Mouse (Mus musculus) ovary, postnatal 10 days (tissue): ENCODE results near the gene Lypd6b.

Experiments
- DNase-seq: peaks from one replicate; pipeline ENCODE4 v3.0.0; 2022; ENCODE audit warnings: low spot score

The Lypd6b gene

DNA sequence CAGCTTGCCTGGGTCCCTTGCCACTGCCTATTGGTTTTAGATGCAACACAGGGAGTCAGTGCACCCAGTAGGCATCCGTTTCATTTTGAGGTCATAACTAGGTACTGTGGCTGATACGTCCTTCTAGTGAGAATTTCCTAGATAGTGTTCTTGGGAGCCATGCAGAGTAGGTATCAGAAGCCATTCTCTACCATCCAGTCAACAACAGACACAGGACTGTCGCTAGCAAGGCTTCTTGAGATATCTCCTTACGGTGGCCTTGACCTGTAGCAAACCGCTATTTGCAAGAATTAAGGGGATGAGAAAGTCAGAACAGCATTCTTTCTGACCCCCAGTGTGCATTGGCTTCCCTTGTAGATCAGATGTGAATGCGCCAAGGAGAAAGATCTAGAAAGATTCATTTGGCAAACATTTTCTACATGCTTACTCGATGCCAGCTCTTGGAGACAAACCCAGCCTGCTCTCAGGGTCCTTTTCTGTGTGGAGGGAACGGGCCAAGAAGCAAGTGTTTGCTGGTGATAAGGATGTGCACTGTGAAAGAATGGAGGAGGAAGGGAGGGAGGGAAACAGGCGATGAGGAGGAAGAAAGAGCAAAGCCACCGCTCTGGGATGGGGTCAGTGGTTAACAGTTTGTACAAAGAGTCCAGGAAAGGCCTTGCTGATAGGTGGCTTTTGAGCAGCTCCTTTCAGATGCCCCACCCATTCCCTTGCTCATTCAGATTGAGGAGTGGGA lies 82.5 kb downstream of the Lypd6b start:
- DNase-seq, result no peak

DNA sequence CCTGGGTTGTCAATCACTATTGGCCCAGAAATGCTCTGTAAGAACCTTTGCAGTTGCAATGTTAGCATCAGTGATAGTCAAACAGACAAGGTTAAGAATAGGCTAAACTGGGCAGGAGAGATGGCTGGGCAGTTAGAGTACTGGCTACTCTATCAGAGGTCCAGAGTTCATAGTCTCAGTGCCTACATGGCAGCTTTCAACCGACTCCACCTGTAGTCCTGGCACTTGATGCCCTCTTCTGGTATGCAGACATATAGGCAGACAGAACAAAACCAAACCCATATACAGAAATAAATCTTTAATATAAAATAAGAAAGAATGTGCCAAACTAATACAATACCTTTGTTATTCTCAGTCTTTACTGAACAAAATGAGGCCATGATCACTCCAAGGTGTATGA lies 83.5 kb downstream of the Lypd6b start:
- no peak for DNase-seq

DNA sequence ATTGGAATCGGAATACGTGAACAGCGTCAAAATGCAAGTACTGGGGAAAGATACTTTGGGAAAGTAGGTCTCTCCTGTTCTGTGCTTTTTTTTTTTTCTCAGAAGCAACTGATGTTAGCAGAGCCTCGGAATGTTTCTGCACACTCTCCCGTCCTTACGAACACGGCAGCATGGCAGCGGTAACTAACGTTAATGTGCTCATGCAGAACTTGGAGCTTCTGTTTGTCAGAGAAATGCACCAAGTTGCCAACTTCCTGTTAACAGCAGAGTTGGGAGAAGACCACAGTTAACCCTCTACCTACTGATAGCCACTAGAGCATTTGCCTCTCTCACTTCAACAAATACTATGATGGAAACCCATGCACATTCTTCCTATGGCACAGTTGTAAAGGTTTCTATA lies 93.0 kb downstream of the Lypd6b start:
- no peak for DNase-seq

DNA sequence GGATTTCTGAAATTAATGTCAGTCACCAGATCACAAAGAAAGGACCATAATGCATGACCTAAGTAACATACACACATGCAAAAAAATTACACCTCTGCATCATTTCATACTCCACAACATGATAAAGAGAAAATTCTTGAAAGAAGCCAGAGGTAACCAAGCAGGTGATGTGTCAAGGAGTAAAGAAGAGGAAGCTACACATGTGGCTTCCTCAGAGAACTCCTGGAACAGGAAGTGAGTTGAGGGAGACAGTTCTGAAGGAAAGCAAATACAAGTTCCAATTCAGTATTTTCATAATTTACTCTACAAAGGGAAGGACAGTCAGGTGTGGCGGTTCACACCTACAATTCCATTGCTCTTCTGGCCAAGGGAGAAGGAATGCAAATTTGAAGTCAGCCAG lies 93.5 kb downstream of the Lypd6b start:
- no peak for DNase-seq

DNA sequence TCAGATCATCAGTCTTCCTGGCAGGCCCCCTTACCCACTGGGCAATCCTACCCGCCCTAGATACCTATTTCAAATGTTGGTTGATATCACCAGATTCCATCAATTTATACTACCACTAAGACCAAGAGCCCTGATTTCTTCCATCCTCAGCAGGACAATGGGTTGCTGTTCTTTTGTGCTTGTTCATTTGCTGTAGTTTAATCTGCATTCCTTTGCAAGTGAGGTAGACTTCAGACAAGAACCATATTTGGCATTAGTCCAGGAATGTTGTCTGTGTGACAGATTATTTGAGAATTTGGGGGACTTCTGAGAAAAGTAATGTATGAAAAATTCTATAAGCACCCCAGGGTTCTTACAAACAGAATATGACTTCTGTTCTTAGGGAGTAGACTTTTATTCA lies 95.0 kb downstream of the Lypd6b start:
- DNase-seq, result no peak

DNA sequence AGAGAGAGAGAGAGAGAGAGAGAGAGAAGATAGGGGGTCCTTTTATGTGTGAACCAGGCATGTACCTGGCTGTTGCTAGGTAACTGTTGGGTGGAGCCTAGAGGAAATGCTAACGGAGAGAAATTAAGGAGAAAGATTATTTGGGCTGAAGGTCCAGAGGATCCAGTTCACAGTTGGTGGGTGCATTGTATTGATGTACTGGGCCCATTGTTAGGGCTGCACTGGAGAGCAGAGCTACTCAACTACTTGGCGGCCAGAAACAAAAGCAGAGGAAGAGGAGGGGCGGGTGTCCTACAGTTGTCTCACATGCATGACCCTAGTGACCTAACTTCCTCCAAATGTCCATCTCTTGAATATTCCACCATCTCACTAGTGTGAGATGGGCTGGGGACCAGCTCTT lies 96.5 kb downstream of the Lypd6b start:
- no peak for DNase-seq

DNA sequence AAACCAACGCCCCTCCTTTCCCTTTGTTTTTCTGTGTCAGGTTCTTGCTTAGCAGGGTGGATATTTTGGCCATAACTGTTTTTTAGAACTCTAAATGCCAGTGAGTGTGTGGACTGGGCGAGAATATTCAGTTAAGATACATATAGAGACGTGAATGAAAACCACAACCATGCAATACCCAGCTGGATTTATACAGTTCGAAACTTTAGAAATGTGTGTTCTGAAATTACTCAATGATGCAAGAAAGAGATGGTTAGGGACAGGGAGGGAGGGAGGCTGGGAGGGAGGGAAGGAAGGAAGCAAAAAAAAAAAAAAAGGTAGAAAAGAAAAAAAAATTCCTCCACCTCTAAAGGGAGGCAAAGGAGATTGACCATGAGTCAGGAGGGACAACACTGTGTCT lies 98.7 kb downstream of the Lypd6b start:
- no peak for DNase-seq

DNA sequence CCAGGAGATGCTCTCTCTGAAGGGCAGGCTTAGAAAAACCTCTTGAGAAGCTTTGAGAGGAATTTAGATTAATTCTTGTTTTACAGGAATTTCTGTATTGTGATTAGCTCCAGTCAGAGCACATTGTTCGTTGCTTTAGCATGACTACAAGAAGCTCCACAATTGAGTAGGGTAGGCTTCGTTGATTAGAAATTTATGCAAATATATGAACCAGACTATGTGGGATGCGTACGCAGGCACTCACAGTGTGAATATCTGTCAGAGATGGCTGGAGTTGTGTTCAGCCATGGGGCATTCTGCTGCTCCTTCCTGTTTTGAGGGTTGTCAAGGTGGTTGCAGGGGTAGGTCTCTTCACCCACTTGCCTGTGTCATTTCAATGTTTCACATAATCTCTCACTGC lies 100.9 kb downstream of the Lypd6b start:
- DNase-seq, result no peak

DNA sequence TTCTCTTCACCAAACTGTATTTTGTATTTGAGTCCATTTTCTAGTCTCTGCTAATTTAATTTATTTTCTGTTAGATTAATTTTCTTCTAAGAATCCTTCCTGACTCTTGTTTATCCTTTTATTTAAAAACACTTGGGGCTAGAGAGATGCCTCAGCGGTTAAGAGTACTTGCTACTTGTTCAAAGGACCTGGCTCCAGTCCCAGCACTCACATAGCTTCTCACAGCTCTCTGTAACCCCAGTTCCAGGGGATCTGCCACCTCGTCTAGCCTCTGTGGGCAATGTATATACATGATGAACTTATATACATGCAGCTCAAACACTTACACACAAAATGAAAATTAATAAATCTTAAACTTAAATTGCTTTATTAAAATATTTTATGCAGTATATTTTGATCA lies 103.2 kb downstream of the Lypd6b start:
- no peak for DNase-seq

DNA sequence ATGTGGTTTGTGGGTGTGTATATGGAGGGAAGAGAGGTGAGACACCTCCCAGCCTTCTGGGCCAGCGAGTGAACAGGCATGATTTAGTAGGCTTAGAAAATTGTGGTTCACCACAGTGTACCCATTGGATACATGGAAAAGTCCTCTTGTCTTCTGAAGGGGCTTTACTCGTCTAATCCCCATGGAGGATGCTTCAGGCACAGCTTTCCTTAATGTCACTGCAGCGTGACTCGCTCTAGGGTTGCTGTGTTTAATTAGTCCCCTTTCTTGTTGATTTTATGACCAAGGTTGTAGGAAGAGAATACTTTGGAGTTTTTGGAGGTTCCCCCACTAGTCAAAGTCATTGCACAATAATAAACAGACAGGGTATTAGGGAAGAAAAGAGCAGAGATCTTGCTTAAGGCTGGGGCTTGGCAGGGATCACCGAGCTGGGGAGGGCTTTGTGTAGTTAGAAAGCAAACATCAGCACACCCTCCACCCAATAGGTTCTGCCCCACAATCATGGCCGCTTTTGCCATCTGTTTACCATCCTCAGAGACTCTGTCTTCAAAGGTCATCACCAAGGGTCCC lies 122.4 kb downstream of the Lypd6b start:
- DNase-seq, result no peak

DNA sequence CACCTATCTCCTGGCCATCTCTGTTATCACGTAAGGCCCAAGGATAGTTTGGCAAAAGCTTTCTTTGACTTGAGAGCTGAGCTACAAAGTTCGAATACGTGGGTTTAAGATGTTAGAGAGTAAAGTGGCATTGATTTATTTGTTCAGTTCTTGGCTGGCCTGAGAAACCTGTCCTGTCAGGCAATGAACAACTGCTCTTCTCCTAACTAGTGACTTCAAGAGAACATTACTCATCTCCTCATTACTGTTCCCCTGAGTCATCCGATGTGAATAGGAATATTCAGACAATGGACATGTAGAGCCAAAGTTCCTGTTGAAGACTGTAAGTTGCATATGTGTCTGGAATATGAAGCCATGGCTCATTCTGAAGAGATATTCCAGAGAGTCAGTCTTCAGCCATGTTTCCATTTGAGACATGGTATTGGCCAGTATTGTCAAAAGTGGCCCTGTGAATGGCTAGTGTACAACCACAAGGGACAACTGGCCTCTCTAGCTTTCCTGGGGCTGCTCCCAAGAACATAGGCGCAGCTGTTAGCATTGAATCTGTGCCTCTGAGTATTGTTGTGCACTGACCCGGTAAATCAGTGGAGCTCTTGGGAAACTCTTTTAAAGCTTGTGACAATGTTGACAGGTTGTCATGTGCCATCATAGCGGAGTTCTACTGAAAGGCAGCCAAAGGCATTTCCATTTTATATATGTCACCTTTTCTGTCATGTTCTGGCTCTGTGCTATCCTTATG lies 124.0 kb downstream of the Lypd6b start:
- no peak for DNase-seq

DNA sequence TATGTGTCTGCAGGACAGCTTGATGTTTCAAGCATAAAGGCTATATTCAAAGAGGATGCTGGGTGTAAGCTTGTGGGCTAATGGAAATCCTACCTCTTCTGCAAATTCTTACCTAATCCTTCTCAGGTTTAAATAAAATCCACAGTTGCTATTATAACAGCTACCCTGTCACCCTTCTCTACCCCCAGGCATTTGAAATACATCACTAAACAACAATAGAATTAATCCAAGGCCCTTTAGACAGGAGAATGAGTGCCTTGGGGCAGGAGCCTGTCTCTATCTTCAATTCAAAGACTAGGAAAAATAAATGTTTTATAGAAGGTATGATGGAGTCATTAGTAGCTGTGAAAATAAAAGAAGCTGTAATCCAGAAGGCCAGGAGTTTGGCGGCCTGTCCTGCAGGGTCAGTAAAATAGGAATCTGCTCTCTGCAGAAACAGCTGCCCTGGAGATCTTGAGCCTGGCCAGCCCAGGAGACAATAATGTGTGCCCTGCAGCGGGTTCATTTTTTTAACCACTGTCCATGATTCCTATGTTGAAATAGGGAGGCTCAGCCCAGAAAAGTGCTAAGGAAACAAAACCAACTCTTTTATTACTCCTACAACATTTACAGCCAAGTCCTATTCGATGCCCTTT lies 124.9 kb downstream of the Lypd6b start:
- DNase-seq, result no peak

DNA sequence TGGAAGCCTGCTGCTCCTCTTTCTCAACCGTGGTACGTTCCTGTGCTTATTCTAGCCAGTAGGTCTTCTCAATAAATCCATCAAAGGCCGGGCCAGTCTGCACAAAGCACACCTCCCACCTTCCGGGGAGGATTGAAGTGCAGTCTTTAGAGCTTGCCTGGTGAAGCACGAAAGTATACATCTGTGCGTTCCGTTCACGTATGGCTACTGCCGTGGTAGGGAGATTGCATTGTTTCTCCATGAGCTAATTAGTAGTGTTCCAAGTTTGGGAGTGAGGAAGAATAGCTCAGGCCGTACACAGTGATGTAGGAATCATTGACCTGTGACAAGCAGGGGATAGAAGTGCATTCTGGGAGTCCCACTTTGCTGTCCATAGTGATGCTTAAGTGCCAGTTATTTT lies 130.0 kb downstream of the Lypd6b start:
- no peak for DNase-seq

DNA sequence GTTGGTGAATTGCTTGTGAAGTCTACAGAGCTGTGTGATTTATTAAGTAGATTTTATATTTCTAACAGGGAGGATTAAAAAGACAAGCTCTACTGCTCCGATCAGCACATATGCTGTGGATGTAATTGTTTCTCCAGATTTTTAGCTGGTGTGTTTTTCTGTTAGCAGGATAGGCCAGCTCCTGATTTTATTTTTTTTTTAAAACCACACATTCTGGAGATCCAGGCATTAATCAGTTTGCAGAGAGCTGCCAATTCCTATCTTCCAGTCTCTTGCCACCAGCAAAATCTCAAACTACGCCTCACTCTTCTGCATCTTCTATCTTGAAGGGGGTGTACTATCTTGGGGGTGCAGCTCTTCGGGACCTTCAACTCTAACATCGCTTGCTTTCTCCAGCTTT lies 130.6 kb downstream of the Lypd6b start:
- DNase-seq, result no peak

DNA sequence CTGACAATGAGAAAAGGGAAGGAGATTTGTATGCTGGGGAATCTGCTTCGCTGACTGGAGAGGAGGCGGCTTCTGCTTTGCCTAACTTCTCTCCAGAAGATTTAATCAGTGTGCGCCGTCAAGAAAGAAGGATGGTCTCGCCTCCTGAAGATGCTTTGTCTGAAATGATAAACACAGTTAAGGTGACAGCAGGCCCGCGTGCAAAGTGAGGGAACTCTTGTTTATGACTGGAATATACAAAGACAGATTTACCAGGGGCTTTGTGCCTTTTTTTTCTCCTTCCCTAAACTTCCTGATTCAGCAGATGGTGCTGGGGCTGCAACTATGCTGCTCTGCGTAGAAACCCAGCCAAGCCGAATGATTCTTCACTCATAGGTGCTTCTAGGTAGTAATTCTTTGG lies 131.2 kb downstream of the Lypd6b start:
- DNase-seq, result no peak

DNA sequence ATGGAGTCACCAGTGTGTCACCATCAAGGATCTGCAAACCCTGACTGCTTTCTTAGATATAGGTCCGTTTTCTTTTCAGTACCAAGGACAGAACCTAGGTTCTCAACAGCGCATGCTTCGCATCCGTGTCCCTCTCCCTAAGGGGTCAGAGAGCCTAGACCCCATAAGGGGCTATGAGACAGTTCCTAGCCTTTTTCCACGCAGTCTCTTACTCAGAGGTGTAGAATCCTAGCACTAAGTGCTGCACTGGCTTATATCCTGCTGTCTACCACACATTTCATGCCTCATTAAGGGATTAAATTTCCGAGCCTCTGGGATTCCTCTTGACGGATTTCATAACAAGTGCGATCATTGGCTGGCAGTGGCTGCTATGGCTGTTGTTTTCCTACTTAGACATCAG lies 134.5 kb downstream of the Lypd6b start:
- DNase-seq, result no peak

DNA sequence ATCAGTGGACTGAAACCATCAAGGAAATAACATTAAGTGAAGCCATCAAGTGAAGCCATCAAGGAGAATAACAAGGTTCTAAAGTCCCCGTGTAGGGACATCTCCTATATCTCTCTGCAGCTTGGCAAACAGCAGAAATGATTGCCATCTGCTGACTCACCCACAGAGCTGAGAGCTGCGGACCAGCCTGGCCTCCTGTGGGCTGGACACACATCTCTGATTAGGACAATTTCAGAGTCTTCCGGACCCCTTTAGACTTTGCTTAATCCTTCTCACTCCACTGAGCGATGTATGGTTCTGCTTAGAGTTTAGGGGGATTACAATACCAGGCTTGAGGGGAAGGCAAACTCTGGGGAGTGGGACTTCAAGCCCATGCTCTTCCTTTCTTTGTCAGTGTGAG lies 135.3 kb downstream of the Lypd6b start:
- no peak for DNase-seq

DNA sequence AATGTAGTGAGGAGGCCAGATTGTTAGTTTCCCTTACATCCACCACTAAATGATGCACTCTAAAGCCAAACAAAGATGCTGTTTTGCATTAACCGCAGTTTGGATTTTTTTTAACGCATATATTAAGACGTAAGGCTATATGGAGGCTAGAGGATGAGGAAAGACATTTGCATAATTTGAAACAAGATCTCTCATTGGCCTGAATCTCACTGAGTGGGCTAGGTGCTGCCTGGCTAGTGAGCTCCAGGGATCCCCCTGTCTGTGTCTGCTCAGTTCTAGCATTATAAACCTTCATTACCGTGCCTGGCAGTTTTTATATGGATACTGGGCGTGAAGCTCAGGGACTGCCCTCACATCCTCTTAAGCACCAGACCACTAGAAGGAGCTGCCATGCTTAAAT lies 138.7 kb downstream of the Lypd6b start:
- no peak for DNase-seq

DNA sequence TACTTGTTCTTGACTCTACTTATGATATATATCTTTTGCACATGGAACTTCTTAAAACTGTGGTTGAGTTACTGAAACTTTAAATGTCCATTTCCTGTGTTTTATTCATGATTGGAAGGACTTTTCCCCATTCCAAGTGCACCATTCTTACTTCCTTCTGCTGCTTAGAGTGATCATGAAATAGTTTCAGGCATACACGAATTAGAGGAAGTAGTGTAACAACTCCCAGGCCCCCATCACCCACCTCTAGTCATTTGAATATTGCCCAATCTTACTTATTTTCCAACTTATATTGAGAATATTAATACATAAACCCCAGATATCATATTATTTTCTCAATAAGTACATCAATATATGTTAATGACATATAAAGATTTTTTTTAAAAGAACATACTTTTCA lies 139.9 kb downstream of the Lypd6b start:
- no peak for DNase-seq

DNA sequence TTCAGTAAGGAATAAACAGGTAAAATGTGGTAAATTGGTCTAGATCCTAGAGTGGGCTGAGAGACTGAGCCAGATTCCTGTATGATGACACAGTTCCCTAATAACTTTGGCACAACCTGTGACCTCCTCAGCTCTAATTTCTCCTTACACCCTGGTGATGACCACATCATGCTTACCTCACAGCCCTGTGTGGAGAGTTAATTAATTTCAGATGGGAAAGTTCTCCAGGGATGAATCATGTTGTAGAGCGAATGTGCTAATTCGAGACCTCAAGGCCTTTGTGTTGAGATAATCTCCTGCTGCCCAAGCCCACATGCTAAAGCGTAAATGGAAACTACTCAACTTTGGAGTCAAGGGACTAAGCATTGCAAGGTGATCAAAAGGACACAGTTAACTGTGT lies 142.4 kb downstream of the Lypd6b start:
- DNase-seq, result no peak

DNA sequence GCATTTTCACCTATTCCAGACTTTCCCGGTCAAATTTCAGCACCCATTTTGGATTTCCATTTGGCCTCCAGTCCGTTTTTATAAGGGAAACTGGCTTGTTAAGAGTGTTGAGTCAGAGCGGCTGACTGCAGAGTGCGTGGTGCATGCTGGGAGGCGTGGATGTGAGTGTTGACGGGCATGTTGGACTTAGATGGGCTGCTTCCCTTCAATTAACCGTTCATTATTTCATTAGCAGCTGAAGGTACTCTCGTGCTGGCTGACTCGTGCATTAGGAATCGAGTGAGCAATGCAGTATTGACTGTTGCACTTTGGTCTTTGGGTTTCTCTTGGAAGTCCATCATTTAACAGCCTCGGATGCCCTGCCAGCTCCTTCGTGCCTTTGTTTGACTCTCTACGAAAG lies 150.1 kb downstream of the Lypd6b start:
- DNase-seq, result no peak

DNA sequence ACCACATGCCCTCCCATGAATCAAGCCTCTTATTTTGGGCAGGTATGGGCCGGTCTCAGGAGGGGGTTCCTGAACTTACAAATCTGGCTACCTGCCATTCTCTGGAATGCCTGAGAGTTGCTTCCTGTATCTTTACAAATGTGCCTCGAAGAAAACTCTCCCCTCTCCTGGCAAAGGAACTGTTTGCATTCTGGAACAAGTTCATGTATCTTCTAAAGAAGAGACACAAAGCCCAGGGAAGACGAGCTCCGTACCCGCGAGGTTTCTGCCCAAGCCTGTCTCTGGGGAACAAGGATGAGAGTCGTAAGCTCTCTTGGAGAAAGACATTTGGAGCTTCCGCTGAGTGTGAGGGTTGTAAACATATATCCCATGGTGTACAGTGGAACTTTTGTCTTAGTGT lies 150.8 kb downstream of the Lypd6b start:
- DNase-seq, result no peak

DNA sequence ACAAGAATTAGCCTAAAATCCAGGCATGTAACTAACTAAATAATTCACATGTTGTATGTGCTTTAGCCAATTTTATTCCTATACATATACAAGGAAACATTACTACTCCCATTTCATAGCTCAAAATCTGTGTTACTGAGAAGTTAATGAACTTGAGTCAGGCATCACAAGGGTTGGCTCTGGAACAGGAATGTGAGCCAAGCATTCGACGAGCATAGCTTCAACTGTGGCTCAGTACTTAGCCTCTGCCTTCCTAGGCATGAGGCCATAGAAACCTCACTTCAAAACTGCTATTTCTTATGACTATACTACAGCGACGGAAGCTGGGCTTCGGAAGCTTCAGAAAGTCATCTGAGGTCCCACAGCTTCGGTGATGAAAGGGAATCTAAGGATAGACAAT lies 152.9 kb downstream of the Lypd6b start:
- DNase-seq, result no peak
